Mouse (Mus musculus) kidney, embryonic 15.5 days (tissue): ENCODE measurements around the gene Zswim3. TPM values are rescaled to one million over a fixed set of nuclear protein-coding genes. Genes with fewer than 3 reads are reported as not detected.
"Not testable (repeated sequence)": the region's sequence is repeated elsewhere in the genome, so short reads cannot be mapped to it uniquely, and the experiment has no call there.

Experiments used
- ATAC-seq: fragments of 200-750 bp; cut with Nextera tagmentation; replicated peaks from 2 replicates; pipeline ENCODE4 v1.8.0; 2017; ENCODE audit warnings: moderate TSS enrichment; ENCODE audit not compliant: low FRiP score
- H3K27ac ChIP-seq: fragments of 300-500 bp; sonication (generic); 2 replicates; pipeline ENCODE4 v1.5.1; 2015; ENCODE audit warnings: mild to moderate bottlenecking, inconsistent platforms
- H3K27me3 ChIP-seq: fragments of 300-500 bp; sonication (generic); 2 replicates; pipeline ENCODE4 v1.6.1; 2015; ENCODE audit warnings: inconsistent platforms
- H3K36me3 ChIP-seq: fragments of 300-500 bp; sonication (generic); 2 replicates; pipeline ENCODE4 v1.6.1; 2015; ENCODE audit warnings: inconsistent platforms
- H3K4me1 ChIP-seq: fragments of 300-500 bp; sonication (generic); 2 replicates; pipeline ENCODE4 v1.6.1; 2015; ENCODE audit warnings: inconsistent platforms
- H3K4me2 ChIP-seq: fragments of 300-500 bp; sonication (generic); 2 replicates; pipeline ENCODE4 v1.6.1; 2015; ENCODE audit warnings: moderate library complexity, mild to moderate bottlenecking, inconsistent platforms
- H3K4me3 ChIP-seq: fragments of 300-500 bp; sonication (generic); replicated peaks from 2 replicates; pipeline ENCODE4 v1.5.1; 2015; ENCODE audit warnings: mild to moderate bottlenecking, inconsistent platforms
- H3K9ac ChIP-seq: fragments of 300-500 bp; sonication (generic); 2 replicates; pipeline ENCODE4 v1.6.1; 2015; ENCODE audit warnings: mild to moderate bottlenecking, inconsistent platforms
- H3K9me3 ChIP-seq: fragments of 300-500 bp; sonication (generic); replicated peaks from 2 replicates; pipeline ENCODE4 v1.6.1; 2016; ENCODE audit warnings: inconsistent platforms
- WGBS: fragments of 180-500 bp; shearing (Covaris S2); methylation state at CpG from one replicate; pipeline ENCODE4 v1.1.7; 2015; ENCODE audit warnings: mixed read lengths; 5-methylcytosine and 5-hydroxymethylcytosine counted together
- polyA plus RNA-seq: library from polyadenylated mRNA; unstranded; fragments of >200 nt; fragmentation: Nextera tagmentation; extraction: Ambion mirVana; gene quantifications from 2 replicates; pipeline ENCODE4 v1.2.1, GENCODE M21; 2015

The Zswim3 gene
- polyA plus RNA-seq, 1 experiment from 2014 or later, result 9.2 TPM

DNA sequence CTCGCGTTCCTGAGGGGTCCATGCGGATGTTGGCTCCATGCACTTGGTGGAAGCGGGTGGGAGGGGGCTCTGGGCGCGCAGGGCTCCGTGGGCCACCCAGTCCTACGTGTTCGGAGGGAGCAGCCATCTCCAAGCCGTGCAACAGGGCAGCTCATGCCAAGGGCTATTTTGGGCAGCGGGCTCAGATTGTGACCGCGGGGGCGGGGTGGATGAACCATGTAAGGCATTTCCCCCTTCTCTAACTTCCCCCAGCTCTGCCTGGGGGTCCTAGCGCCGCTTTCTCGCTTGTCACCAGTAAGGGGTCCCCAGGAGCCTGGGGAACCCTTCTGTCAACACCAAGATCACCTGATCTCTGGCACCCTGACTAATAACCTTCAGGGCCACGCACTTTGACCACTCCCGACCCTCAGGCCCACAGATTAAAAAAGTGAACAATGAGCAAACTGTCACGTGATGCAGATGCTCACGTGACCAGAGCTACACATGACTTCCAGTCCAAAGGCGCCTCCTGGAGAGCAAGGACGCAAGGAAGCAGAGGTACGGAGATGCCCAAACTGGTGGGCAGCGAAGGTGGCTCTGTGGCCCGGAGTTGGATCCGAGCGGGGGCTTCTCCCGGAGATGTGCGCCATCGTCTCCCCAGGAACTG is 28.5 kb downstream of the Zswim3 start, which contains the start of gene Neurl2:
Neurl2 (minus strand) TSS at position 143 of the 646 bp plus-strand sequence.
- Histone ChIP-seq H3K9me3 (no peaks in the 10 kb centered on the region), H3K4me1 (peaks cover 25% of the 10 kb centered on the region), H3K27me3 (no peaks in the 10 kb centered on the region), H3K4me2 (peak within 1 kb of the TSS; percentile 90), H3K4me3 (peak within 1 kb of the TSS; percentile 71), H3K9ac (peak within 1 kb of the TSS; percentile 70), H3K27ac (peak within 1 kb of the TSS; percentile 84), H3K36me3 (peaks cover 39% of the 10 kb centered on the region)
- ATAC-seq, result peak; percentile 75
- WGBS, result under 1% methylated on average over 31 of the region's 31 CpGs

DNA sequence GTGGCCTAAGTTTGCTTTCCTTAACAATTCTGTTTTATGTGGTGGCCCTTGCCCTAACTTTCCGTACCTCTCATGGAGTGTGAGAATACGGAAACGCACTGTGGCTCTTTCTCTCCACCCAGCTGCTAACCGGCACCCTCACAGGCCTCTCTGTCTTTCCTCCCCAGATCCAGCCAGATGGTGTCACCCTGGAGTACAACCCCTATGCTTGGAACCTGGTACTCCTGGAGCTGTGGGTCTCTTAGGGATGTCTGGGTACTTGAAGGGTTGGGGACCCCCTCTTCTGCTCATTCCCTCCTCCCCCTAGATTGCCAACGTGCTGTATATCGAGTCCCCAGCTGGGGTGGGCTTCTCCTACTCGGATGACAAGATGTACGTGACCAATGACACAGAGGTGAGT is 29.6 kb downstream of the Zswim3 start:
- Histone ChIP-seq H3K36me3 (peaks cover 41% of the 10 kb centered on the region), H3K9ac (peak overlapping the region; percentile 70), H3K27me3 (no peaks in the 10 kb centered on the region), H3K9me3 (no peaks in the 10 kb centered on the region), H3K4me3 (peak overlapping the region; percentile 71), H3K4me2 (peak overlapping the region; percentile 90), H3K27ac (no peak overlapping the region), H3K4me1 (peaks cover 25% of the 10 kb centered on the region)
- ATAC-seq, result no peak
- 35% methylated on average over 8 of the region's 8 CpGs for WGBS

DNA sequence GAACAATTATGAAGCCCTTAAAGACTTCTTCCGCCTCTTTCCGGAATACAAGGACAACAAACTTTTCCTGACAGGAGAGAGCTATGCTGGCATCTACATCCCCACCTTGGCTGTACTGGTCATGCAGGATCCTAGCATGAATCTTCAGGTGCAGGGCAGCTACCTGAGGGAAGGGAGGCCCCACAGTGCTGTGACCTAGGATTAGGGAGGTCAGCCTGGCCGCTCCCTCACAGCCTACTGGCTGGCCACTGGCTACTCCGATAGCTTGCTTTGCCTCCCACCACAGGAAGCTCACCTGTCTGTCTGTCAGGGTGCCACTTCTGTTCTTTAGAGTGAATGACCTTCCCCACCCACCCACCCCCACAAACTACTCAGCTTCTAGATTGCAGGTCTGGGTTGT is 30.3 kb downstream of the Zswim3 start:
- Histone ChIP-seq H3K4me3 (peak overlapping the region; percentile 71), H3K36me3 (peaks cover 47% of the 10 kb centered on the region), H3K27ac (no peak overlapping the region), H3K4me1 (peaks cover 25% of the 10 kb centered on the region), H3K27me3 (no peaks in the 10 kb centered on the region), H3K9ac (no peak overlapping the region), H3K4me2 (peak overlapping the region; percentile 90), H3K9me3 (no peaks in the 10 kb centered on the region)
- WGBS, result 89% methylated on average over 4 of the region's 4 CpGs
- ATAC-seq, result no peak

DNA sequence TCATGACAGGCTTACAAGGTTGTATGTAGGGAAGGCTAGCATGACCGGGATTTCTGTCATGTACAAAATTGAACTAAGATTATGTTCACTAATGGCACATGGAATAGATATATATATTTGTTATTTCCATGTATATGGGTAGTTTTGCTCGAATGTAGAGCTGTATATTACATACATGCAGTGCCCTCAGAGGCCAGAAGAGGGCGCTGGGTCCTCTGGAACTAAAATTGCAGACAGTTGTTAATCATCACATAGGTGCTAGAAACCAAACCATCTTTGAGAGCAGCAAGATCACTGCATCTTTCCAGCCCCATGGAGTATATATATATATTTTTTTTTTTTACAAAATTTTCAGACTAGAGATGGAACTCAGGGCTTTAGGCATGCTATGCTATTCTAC is 40.9 kb downstream of the Zswim3 start:
- no peak overlapping the region for H3K27ac ChIP-seq
- ATAC-seq, result no peak

DNA sequence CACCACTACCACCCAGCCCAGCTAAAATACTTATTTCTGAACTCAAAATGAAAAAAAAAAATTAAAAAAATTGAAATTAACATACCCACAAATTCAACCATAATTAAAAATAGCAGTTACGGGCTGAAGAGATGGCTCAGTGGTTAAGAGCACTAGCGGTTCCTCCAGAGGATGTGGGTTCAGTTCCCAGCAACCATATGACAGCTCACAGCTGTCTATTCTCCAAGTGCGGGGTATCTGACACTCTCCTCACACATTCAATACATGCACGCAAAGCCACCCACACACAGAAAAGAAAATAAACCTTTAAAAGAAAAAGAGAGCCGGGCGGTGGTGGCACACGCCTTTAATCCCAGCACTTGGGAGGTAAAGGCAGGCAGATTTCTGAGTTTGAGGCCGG is 45.2 kb downstream of the Zswim3 start:
- Histone ChIP-seq H3K4me2 (no peak overlapping the region), H3K27ac (no peak overlapping the region), H3K9me3 (no peaks in the 10 kb centered on the region), H3K9ac (no peak overlapping the region), H3K4me3 (no peak overlapping the region), H3K27me3 (peaks cover 10% of the 10 kb centered on the region; the same call in 1 of the 2 replicates), H3K36me3 (0 out of 2 replicates have a peak, but pooled peaks cover 3% of the 10 kb centered on the region), H3K4me1 (peaks cover 4% of the 10 kb centered on the region; the same call in 1 of the 2 replicates)
- no peak for ATAC-seq
- WGBS, result 45% methylated on average over 8 of the region's 8 CpGs

More for the DNA sequence above, 40.9 kb downstream of the Zswim3 start:
- no peak overlapping the region for H3K9ac ChIP-seq
- WGBS, result 53% methylated on average over 3 of the region's 3 CpGs
- H3K4me3 ChIP-seq, result no peak overlapping the region
- H3K27me3 ChIP-seq, result no peaks in the 10 kb centered on the region
- no peaks in the 10 kb centered on the region for H3K9me3 ChIP-seq
- H3K4me2 ChIP-seq, result no peak overlapping the region
- H3K4me1 ChIP-seq, result no peaks in the 10 kb centered on the region
- H3K36me3 ChIP-seq, result peaks cover 4% of the 10 kb centered on the region; the same call in 1 of the 2 replicates

DNA sequence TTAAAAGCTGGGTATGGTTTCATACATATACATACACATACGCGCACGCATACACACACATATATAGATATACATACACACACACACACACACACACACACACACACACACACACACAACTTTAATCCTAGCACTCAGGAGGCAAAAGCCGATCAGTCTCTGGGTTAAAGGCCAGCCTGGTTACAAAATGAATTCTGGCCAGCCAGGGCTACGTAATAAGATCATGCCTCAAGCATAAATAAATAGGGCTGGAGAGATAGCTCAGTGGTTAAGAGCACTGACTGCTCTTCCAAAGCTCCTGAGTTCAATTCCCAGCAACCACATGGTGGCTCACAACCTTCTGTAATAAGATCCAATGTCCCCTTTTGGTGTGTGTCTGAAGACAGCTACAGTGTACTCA is 50.7 kb downstream of the Zswim3 start:
- 84% methylated on average over 5 of the region's 5 CpGs for WGBS
- not testable (repeated sequence) for ATAC-seq, H3K36me3 ChIP-seq, H3K9ac ChIP-seq, H3K4me3 ChIP-seq, H3K27ac ChIP-seq, H3K9me3 ChIP-seq
- peak overlapping the region; percentile 83 for H3K4me2 ChIP-seq
- peaks cover 42% of the 10 kb centered on the region for H3K27me3 ChIP-seq
- peaks cover 49% of the 10 kb centered on the region for H3K4me1 ChIP-seq

DNA sequence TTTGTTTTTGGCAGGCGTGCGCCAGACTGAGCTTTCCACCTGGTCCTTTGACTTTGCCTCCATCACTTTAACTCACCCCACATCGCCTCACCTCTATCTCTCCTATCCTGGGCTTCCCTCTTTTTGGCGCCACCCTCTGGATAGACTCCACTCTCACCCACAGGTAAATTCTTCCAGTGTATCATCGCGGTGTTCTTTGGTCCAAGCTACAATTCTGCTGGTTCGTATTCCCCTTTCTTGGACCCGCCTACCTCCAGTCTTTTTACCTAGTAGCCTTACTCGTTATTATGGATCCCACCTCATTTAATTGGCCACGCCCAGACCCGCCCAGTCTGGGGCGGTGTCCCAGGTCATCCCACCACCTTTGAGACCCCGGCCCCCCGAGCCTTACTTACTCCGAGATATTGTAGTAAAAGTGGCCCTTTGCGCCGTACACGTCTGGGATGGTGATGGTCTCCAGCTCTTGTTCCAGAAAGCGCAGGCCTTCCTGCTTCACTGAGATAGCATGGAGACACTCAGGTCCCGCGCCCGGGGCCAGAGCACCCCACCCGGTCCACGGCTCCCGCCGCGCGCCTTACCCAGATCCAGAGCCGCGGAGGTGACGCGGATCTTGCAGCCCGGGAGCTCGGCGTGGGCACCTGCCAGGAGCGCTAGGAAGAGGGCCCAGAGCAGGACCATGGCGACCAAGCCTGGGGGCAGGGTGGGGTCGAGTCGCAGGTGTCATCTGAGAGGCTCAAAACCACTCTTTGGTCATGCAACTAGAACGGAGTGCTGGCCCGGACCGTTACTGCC is 51.6 kb downstream of the Zswim3 start:
- H3K27me3 ChIP-seq, result peaks cover 42% of the 10 kb centered on the region
- peak overlapping the region; percentile 19; the same call in 1 of the 2 replicates for H3K27ac ChIP-seq
- H3K9me3 ChIP-seq, result no peaks in the 10 kb centered on the region
- H3K9ac ChIP-seq, result peak overlapping the region; percentile 52
- peak overlapping the region; percentile 52 for H3K4me3 ChIP-seq
- 0 out of 2 replicates have a peak, but pooled peaks cover 3% of the 10 kb centered on the region for H3K36me3 ChIP-seq
- peak overlapping the region; percentile 83 for H3K4me2 ChIP-seq
- peaks cover 58% of the 10 kb centered on the region for H3K4me1 ChIP-seq
- ATAC-seq, result no peak
- WGBS, result 2% methylated on average over 42 of the region's 42 CpGs

DNA sequence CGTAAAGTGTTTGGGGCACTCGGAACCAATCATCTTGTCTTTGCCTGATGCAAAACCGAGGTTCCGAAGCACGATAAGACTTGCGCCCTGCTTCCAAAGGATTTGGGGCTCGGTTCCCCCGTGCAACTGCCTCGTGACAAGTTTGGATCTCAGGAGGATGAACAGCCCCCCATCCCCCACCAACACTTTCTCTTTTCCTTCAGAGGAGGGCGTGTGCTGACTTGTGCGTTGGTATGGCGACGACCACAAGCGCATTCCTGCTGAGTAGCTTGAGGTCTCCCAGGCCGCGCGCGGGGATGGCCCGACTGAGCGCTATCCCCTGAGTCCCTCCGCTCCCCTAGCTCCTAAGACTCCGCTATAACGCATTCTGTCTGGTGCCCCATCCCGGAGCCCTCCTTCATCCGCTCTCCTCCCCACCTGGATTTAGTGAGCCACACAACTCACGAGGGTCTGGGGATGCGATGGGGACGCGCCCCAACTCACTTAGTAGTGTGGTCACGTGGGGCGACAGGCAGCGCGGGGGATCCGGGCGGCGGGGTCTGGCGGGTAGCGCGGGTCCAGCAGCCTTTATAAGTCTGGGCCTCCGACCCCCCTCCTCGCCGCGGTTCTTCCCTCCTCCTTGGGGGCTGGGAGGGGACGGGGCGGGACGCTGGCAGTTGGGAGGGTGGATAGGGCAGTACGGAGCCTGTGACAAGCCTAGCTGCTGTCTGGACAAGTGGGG is 52.4 kb downstream of the Zswim3 start, which contains the start of gene Pltp:
Pltp (minus strand) TSS at position 611 of the 721 bp plus-strand sequence.
- H3K4me2 ChIP-seq, result peak within 1 kb of the TSS; percentile 83
- no peaks in the 10 kb centered on the region for H3K9me3 ChIP-seq
- H3K9ac ChIP-seq, result peak within 1 kb of the TSS; percentile 52
- H3K36me3 ChIP-seq, result 0 out of 2 replicates have a peak, but pooled peaks cover 3% of the 10 kb centered on the region
- peaks cover 42% of the 10 kb centered on the region for H3K27me3 ChIP-seq
- H3K27ac ChIP-seq, result peak within 1 kb of the TSS; percentile 51
- peak within 1 kb of the TSS; percentile 52 for H3K4me3 ChIP-seq
- under 1% methylated on average over 47 of the region's 47 CpGs for WGBS
- H3K4me1 ChIP-seq, result peaks cover 65% of the 10 kb centered on the region
- peak; percentile 55 for ATAC-seq

DNA sequence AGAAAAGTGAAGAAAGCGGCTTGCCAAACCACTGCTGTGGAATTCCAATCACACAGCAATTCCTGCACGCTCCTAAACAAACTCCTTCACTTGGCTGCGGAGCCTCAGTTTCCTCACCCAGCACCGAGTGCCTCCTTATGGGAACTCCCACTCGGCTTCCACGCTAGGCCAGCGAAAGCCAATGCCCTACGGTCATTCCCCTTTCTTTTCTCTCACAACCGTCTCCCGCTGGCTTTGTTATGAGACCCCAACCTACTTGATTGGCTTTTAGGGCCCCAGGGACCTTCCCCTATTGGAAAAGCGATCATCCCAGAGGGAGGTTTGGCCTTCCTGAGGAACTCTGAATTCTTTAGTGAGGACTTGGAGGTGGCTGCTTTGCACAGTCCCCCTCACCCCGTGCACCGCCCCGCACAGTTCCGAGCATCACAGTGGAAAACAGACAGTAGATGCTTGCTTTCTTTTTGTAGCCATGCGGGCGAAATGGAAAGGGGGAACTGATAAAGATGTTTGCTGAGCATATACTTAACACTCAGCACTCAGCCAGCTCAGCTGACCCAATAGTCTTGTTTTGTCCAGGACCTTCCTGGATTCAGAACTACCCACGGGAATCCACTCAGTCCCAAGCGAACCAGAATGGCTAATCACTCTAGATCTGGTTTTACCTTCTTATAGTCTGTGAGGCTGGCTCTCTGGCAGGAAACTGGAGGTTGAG is 53.1 kb downstream of the Zswim3 start:
- Histone ChIP-seq H3K27me3 (peaks cover 42% of the 10 kb centered on the region), H3K4me1 (peaks cover 73% of the 10 kb centered on the region)

DNA sequence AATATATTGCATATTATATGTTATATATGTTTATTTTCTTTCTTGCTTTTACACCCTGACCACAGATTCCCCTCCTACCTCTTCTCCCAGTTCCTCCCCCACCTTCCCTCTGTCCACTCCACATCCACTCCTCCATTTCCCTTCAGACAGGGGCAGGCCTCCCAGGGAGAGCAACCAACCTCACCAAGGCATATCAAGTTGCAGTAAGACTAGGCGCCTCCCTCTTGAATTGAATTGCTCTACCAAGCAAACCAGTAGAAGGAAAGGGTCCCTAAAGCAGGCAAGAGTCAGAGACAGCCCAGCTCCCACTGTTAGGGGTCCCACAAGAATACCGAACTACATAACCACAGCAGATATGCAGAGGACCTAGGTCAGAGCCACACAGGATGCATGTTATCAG is 54.3 kb downstream of the Zswim3 start:
- Histone ChIP-seq H3K4me3 (no peak overlapping the region), H3K4me2 (peak overlapping the region; percentile 27; the same call in 1 of the 2 replicates), H3K9ac (no peak overlapping the region), H3K4me1 (peaks cover 73% of the 10 kb centered on the region), H3K36me3 (no peaks in the 10 kb centered on the region), H3K27ac (peak overlapping the region; percentile 75), H3K27me3 (peaks cover 40% of the 10 kb centered on the region), H3K9me3 (no peaks in the 10 kb centered on the region)
- WGBS, result 16% methylated on average over 2 of the region's 2 CpGs
- peak; percentile 45; the same call in 1 of the 2 replicates for ATAC-seq

More for the DNA sequence above, 53.1 kb downstream of the Zswim3 start:
- H3K4me2 ChIP-seq, result peak overlapping the region; percentile 83
- 9% methylated on average over 19 of the region's 19 CpGs for WGBS
- no peaks in the 10 kb centered on the region for H3K9me3 ChIP-seq
- peak overlapping the region; percentile 51; the same call in 1 of the 2 replicates for H3K27ac ChIP-seq
- peak overlapping the region; percentile 52 for H3K9ac ChIP-seq
- ATAC-seq, result no peak
- H3K36me3 ChIP-seq, result 0 out of 2 replicates have a peak, but pooled peaks cover 2% of the 10 kb centered on the region
- peak overlapping the region; percentile 52 for H3K4me3 ChIP-seq
